Mouse (Mus musculus) neutrophil, adult 59 days (primary cell): ENCODE measurements around the gene Ubl4b. TPM values are rescaled to one million over a fixed set of nuclear protein-coding genes. Genes with fewer than 3 reads are reported as not detected.

ENCODE experiments used
- total RNA-seq, 2 experiments: library from RNA; stranded (reverse); gene quantifications; 1 replicate in 1 of 2; 2 replicates in 1 of 2; pipeline ENCODE4 v1.2.4; 2023

Ubl4b gene
- total RNA-seq = not detected

DNA sequence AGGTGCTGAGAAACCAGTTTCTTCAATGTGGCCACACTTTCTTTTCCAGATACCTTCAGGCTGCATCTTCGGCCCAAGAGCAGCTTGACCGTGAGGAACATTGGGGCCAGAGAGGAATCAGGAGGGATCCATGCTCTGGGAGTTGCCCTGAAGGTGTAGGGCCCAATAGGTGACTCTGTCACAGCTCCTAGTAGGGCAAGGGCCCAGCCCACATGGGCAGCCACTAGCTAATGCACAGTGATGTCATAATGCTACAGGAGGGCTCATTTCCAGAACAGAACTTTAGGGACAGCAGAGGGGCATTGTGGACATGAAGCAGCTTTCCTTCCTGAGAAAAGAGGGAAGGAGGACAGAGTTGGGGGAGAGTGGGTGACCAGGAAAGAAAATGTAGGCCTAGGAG is at the start of gene Ubl4b:
Gene Ubl4b, minus strand, starts transcription at position 232 of the 400 bp plus-strand sequence.

GRCm38 (mm10) chr3:107594662-107595263 is 39.9 kb upstream of the Ubl4b start, which contains the start of gene Alx3:
TSS of gene Alx3 (plus strand) at chr3:107595031.

GRCm38 (mm10) chr3:107517631-107518108 is 37.2 kb downstream of the Ubl4b start, which contains the start of gene Slc6a17:
TSS of gene Slc6a17 (minus strand) at chr3:107518018.

Other genes starting within 250 kb of the Ubl4b start
- gene Rbm15, start 221.4 kb downstream of the Ubl4b start, total RNA-seq = 10 to 100 TPM; 33.7 to 33.9 TPM
- not detected for gene Kcnc4, start 95.5 kb downstream of the Ubl4b start, total RNA-seq
- not detected for gene Slc6a17, start 37.1 kb downstream of the Ubl4b start, total RNA-seq
- not detected for gene Alx3, start 40.0 kb upstream of the Ubl4b start, total RNA-seq
- gene Gm10961, start 76.2 kb upstream of the Ubl4b start, total RNA-seq = not detected
- gene Strip1, start 76.6 kb upstream of the Ubl4b start, total RNA-seq = 10 to 100 TPM; 41.5 to 42.1 TPM
- 10 to 100 TPM; 37.3 to 44.8 TPM for gene Ahcyl1, start 141.5 kb upstream of the Ubl4b start, total RNA-seq
- gene Csf1, start 205.4 kb upstream of the Ubl4b start, total RNA-seq = 10 to 100 TPM; 34.4 to 38.2 TPM